Mouse (Mus musculus): ENCODE data around the gene Txlna.
A peak's percentile ranks its signal among the peaks of the same experiment; 100 is the strongest.

Gene Txlna

GRCm38 (mm10) chr4:129585773-129586172 is 55.1 kb downstream of the Txlna start:
- DNase-seq, result no peak

- DNase-seq, result peak; percentile 96
Observed at GRCm38 (mm10) chr4:129584884-129585608, 55.8 kb downstream of the Txlna start.

- DNase-seq, result no peak
Observed at GRCm38 (mm10) chr4:129584370-129584769, 56.5 kb downstream of the Txlna start.

- DNase-seq, result no peak
Observed at GRCm38 (mm10) chr4:129582251-129582650, 58.6 kb downstream of the Txlna start.

GRCm38 (mm10) chr4:129580347-129580746 is 60.5 kb downstream of the Txlna start:
- no peak for DNase-seq

- DNase-seq, result peak; percentile 37
Observed at GRCm38 (mm10) chr4:129578466-129578865, 62.4 kb downstream of the Txlna start, which contains the start of gene Fam167b. Gene Fam167b, minus strand, starts transcription at chr4:129578549.

- no peak for DNase-seq
Observed at GRCm38 (mm10) chr4:129577688-129578087, 63.2 kb downstream of the Txlna start.

GRCm38 (mm10) chr4:129576863-129577491 is 63.9 kb downstream of the Txlna start:
- DNase-seq, result peak; percentile 81
